Mouse (Mus musculus): Measurements from ENCODE around the gene Ppt2.

DNA sequence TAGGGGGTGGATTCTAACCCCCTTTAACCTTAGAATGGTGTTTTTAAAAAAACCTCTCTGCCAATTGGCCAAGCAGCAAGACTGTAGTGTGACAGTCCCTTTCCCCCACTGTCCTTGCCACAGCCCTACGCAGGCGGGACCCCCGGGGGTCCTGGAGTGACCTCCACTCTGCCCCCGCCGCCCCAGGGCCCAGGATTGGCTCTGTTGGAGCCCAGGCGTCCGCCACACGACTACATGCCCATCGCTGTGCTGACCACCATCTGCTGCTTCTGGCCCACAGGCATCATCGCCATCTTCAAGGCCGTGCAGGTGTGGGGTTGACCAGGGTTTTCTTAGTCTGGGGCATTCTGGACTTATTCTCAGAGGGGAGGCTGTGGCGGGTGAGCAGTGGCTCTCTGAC is 3.3 kb upstream of the Ppt2 start:
- no peak for TF ChIP-seq CTCF (IDR thresholded peaks at IDR 0.05; ENCODE audit: low read depth)
- no peak for TF ChIP-seq EP300 (IDR thresholded peaks at IDR 0.05; ENCODE audit: low read depth)
